Mouse (Mus musculus) spleen, embryonic (tissue): ENCODE measurements around the gene Sord.

ENCODE experiments used
- CTCF ChIA-PET: fragments of 350-600 bp; sonication (Branson Sonifier 250); formaldehyde crosslinking; loops from one replicate; lab custom pipeline; 2022; lab: Charles Lee

The Sord gene

DNA sequence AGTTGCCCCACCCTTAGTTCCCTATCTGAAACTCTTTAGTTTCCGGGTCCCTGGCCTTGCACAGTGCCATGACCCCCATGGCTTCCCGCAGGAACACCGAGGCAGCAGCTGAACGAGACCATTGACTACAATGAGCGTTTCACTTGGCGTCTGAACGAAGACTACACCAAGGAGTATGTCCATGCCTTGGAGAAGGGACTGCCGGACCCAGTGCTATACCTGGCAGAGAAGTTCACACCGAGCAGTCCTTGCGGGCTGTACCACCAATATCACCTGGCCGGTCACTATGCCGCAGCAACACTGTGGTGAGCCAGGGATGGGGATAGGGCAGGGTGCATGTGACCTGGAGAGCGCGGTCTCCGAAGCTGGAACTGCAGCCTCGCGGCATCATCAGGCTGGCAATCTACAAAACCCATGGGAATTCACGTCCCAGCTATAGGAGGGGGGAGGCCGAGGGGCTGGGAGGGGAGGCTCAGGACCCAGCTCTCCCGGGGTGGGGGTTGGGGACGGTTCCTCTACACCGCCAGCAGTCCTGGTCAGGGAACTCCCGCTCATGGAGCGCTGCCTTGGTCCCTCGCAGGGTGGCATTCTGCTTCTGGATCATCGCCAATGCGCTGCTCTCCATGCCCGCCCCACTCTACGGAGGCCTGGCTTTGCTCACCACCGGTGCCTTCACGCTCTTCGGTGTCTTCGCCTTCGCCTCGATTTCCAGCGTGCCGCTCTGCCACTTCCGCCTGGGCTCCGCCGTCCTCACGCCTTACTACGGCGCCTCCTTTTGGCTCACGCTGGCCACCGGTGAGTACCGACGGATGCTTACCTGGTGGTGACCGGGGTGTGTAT is 66.8 kb downstream of the Sord start:
- CTCF ChIA-PET = interaction anchor here (0.6 to 0.9 kb wide), 2 partner anchors 27 to 928 kb away, joined by 3 to 4 read pairs; no protein-coding TSS in a partner anchor

DNA sequence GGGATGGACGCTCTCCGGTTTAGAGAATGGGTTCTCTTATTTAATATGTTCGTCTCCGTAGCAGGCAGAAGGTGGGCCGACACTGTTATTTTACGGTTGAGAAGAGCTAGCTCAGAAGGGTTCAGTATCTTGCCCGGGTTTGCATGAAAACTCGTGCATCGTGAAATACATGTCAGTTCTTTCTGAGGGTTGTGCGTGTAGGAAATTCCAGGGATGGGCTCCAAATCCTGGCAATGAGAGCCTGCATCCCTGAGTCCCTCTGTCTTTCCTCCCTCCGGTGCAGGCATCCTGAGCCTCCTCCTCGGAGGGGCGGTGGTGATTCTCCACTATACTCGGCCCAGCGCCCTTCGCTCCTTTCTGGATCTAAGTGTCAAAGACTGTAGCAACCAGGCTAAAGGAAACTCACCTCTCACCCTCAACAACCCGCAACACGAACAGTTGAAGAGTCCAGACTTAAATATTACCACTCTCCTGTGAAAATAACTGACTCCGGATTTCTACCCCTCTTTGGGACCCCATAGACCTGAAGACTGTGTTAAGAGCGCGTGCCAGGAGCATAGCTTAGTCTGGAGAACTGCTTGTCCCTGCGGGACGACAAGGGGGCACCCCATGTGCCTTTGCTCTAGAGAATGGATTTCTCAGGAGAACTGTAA is 67.5 kb downstream of the Sord start:
- CTCF ChIA-PET = interaction anchor here (0.7 kb wide), 1 partner anchor 104 kb away, joined by 3 read pairs; no protein-coding TSS in a partner anchor

DNA sequence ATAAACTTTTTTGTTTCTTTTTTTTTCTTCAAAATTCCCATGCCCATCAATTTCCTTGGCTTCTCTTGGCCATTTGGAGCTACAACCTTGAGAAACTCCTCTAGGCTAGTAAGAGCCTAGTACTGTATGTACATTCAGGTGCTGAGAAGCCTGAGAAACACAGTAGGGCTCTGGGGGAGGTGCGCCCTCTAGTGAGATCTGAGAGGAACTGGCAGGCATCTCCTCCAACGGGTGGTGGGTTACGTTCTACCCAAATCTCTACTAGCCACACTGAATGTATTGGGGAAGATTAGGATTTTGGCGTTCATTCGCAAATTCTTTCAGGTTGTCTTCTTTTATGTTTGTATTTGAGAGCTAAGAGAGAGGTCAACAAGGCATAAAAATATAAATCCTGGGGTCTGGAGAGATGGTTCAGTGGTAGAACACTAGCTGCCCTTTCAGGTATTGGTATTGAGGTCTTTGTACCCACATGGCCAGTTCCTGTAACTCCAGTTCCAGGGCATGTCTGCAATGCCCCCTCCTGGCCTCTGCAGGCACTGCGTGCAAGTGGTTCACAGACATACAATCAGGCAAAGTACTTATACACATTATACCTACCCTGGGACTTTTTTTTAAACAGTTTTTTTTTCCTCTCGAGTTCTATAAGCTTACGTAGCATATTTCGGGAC is 68.2 kb downstream of the Sord start:
- CTCF ChIA-PET = interaction anchor here (0.7 kb wide), 1 partner anchor 104 kb away, joined by 3 read pairs; no protein-coding TSS in a partner anchor

DNA sequence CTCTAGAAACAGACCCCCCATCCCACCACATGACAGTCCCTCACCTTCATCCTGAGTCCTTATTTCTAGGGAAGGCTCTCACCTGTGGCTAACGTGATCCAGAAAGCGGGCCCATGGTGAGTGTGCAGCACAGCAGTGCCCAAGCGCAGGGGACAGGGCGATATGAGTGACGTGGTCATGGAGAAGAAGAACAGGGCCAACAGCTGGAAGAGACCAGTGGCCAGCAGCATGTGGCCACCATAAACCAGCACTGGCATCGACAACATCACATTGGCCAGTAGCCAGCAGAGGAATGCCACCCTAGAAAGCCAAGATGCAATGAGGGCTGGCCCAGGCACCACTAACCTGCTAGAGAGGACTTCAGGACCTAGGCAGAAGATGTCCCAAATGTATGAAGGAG is 70.0 kb downstream of the Sord start:
- CTCF ChIA-PET = interaction anchor here (0.6 kb wide), 1 partner anchor 204 kb away, joined by 3 read pairs; no protein-coding TSS in a partner anchor

DNA sequence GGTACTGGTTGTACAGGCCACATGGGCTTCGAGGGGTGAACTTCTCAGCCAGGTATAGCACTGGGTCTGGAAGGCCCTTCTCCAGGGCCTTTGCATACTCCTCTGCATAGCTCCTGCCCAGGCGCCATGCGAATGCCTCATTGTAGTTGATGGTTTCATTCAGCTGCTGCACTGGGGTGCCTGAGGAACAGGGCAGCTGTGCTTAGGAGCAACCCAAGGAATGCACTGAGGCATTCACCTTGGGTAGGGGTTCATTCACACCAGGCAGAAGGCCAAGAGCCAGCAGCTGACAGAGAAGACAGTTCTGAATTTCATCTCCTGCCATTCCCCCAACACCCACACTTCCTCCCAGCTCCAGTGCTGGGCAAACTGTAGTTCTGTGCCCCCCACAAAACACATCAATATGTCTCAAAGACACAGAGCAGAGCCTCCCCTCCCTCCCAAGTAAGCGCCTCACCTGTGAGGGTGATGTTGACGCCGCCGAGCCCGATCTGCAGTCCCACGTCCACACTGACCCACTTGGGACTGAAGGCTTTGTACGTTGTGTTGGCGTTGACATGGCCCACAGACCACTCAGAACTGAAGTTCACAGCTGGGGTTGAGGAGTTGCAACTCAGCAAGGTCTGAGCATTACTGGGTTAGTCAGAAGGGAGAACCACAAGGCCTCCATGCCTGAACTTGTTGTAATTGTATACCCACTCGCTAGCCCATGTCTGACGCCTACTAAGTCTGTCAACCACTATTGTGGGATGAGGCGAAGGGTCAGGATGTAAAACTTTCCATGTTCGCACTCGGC is 70.7 kb downstream of the Sord start:
- CTCF ChIA-PET = no interaction called here

DNA sequence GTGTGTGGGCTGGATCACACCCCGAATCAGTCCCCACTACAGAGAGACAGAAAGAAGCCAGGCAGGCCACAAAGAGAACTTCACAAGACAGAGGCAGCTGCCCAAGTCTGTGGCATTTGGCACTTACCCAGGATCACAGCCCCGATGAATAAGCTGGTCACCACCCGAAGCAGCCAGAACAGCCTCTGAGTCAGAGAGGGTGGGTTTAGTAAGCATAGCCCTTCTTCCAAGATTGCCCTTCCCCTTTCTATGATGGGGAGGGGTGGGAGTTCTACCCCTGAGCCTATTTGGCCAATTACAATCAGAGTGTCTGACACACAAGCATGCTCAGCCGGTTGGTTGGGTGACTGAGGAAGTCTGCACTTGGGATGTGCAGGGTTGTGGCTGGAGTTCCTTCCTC is 71.6 kb downstream of the Sord start:
- CTCF ChIA-PET = no interaction called here

DNA sequence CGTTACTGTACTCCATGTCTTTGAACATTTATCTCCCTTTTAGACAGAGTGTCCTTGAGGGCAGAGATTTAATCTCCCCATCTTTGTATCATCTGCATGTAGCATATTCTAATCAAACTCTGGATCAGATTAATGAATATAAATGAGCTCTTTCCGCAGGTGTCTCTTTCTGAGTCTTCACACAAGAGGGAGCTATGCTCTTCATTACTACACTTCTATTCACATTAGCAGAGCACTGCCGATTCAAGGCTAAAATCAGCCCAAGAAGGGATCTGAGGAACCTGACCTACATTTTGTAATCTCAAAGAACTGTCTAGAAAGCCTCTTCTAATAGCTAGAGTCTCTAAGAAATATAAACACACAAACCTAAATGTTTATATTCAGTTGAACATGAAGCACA is 75.1 kb downstream of the Sord start:
- CTCF ChIA-PET = interaction anchor here (1.7 kb wide), 1 partner anchor 57 kb away, joined by 3 read pairs; no protein-coding TSS in a partner anchor

DNA sequence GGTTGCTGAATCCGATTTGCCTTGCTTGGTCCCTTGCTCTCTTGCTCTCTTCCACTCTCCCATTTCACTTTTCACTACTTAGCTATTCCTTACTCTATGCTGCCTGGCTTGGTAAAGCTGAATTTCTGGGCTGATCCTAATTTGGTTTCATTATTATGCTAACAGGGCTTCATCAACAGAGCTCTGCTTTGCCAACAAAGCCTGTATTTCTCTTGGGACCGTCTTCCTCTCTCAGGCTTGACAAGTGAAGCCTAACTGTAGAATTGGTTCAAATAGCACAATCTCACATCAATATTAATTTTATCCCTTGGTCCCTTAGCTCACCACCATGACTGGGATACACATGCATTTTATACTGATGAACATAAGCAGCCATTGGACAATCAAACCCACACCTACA is 77.0 kb downstream of the Sord start:
- CTCF ChIA-PET = no interaction called here

DNA sequence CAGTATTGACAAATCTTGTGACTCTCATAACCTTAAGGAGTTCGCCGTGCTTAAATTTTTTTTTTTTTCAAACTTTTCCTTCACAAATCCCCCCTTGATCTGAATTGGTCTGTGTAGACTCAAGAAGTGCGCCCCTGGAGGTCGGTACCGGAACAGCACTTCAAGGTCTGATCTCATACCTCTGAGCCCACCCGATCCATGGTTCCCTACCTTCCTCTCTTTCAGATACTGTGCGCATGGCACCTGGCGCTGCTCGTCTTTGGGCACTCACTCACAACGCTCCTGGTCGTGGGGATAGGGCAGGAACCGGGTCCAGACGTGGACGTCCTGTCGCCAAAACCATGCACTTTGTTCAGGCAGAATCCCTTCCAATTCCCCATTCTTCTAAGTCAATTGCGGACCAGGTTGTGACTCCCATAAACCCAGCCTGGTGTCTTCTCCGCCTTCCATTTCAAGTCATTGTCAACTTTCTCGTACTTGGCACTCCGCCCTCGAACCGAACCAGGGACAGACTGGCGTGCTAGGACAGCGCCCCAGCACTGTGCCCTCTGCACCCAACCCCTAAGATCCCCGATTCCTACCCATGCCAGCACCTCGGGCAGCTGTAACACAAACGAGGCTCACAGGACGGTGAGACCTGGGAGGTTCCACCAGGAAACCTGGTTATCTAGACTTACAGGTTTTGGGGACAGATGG is 78.3 kb downstream of the Sord start:
- CTCF ChIA-PET = no interaction called here

DNA sequence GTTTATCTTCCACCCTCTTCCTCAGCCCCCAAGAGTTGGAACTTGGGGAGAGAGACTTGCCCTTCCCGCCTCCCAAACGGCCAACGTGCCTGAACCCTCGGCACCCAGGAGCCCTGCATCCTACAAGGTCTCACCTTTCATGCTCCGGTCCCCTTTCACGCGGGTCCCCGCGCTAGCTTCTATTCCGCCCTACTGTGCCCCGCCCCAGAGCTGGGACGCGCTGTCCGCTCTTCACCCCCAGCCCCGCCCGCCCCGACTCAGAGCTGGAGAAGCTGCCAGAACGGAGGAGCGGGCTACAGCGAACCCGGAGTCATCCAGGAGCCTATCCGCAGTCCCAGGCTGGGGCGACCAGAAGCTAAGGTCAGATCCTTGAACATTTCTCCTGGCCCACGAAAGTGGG is 79.0 kb downstream of the Sord start, which contains the start of gene Duoxa1:
Gene Duoxa1, minus strand, starts transcription at position 195 of the 400 bp plus-strand sequence.
- CTCF ChIA-PET = no interaction called here
